Mouse (Mus musculus): ENCODE measurements around the gene Ntm. TPM values are rescaled to one million over a fixed set of nuclear protein-coding genes. Genes with fewer than 3 reads are reported as not detected.

The Ntm gene
- total and polyA plus RNA-seq, 3 experiments: not detected

DNA sequence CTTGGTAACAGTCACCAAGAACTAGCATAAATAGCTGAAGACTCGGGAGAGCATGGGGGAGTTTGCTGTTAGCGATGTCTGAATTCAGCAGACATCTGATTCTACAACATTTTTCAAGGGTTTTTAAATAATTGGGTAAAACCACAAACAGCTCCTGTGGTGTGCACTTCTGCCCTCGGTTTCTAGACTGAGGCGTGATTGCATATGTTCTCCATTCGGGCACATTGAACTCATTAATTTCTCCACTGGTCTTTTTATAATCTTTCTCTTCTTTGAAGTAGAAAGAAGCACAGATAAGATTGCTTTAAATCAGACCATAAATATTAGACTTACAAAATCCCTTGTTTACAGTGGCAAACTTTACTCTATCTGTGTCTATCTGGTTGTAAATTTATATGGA, 862.3 kb downstream of the Ntm start:
- Histone ChIP-seq H3K4me1 (ENCODE audit: control insufficient read depth in 1 of 2, insufficient read depth in 2 of 2, low read length in 2 of 2) (no peaks in the 10 kb centered on the region), H3K36me3 (ENCODE audit: control insufficient read depth in 1 of 2, insufficient read depth in 2 of 2, low read length in 2 of 2) (no peaks in the 10 kb centered on the region), H3K4me3 (ENCODE audit: control insufficient read depth in 1 of 2, insufficient read depth in 1 of 2, low read depth in 2 of 2, low read length in 2 of 2) (no peak overlapping the region), H3K27me3 (ENCODE audit: control insufficient read depth in 1 of 2, insufficient read depth in 2 of 2, low read length in 2 of 2) (no peaks in the 10 kb centered on the region), H3K79me2 (ENCODE audit: control insufficient read depth, insufficient read depth, low read length, poor library complexity) (no peaks in the 10 kb centered on the region), H3K27ac (ENCODE audit: control insufficient read depth, low read depth, low read length) (no peak overlapping the region), H3K9ac (ENCODE audit: control insufficient read depth, low read depth, low read length, poor library complexity, severe bottlenecking) (no peak overlapping the region), H3K9me3 (replicated peaks; ENCODE audit: insufficient read depth, low read length) (no peaks in the 10 kb centered on the region)
- TF ChIP-seq ELF1 (IDR thresholded peaks at IDR 0.05; ENCODE audit: low read depth, low read length): no peak
- TF ChIP-seq POLR2AphosphoS2 (IDR thresholded peaks at IDR 0.05; ENCODE audit: low read length): no peak
- no peak for TF ChIP-seq SIN3A (IDR thresholded peaks at IDR 0.05; ENCODE audit: low read length)
- no peak for TF ChIP-seq RCOR1 (IDR thresholded peaks at IDR 0.05; ENCODE audit: low read depth, low read length)
- no peak for TF ChIP-seq ZC3H11A (IDR thresholded peaks at IDR 0.05; ENCODE audit: low read depth, low read length)
- TF ChIP-seq E2F4 (IDR thresholded peaks at IDR 0.05; ENCODE audit: borderline replicate concordance, low read depth, low read length): no peak
- TF ChIP-seq TAL1 (IDR thresholded peaks at IDR 0.05; ENCODE audit: low read length): no peak
- no peak for TF ChIP-seq KAT2A (conservative IDR thresholded peaks at IDR 0.05; ENCODE audit: low read depth, low read length)
- no peak for TF ChIP-seq HCFC1 (IDR thresholded peaks at IDR 0.05; ENCODE audit: low read depth, low read length)
- TF ChIP-seq SMC3 (IDR thresholded peaks at IDR 0.05; ENCODE audit: low read depth, low read length): no peak
- TF ChIP-seq JUND (IDR thresholded peaks at IDR 0.05; ENCODE audit: low read depth, low read length): no peak
- TF ChIP-seq MXI1 (IDR thresholded peaks at IDR 0.05; ENCODE audit: low read depth, low read length): no peak
- no peak for TF ChIP-seq RAD21 (IDR thresholded peaks at IDR 0.05; ENCODE audit: low read depth, low read length)
- TF ChIP-seq CHD2 (IDR thresholded peaks at IDR 0.05; ENCODE audit: low read length): no peak
- TF ChIP-seq NRF1 (IDR thresholded peaks at IDR 0.05; ENCODE audit: insufficient read depth, low read depth, low read length, poor library complexity, severe bottlenecking): no peak
- no peak for TF ChIP-seq UBTF (IDR thresholded peaks at IDR 0.05; ENCODE audit: borderline replicate concordance, insufficient read depth, low read depth, low read length)
- DNase-seq (ENCODE audit: low read depth, low spot score): no peak

DNA sequence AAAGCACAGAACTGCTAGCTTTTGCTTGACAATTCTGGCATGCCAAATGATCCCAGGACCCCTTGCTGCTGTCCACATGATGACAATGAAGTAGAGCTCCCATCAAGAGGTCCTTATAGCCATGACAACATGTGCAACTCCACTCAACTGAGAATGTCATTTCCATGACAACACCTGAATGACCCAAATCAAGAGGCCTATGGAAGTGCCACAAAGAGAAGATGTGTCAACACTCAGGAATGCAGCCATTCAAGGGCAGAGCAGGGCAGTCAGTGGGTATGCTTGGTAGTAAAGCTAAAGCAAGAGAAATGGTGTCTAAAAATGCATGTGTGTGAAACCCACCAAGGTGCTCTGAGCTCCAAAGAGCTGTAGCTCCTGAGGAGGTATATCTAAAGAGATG, 870.5 kb downstream of the Ntm start:
- Histone ChIP-seq H3K4me1 (ENCODE audit: control insufficient read depth in 1 of 2, insufficient read depth in 2 of 2, low read length in 2 of 2) (no peaks in the 10 kb centered on the region), H3K27ac (ENCODE audit: control insufficient read depth, low read depth, low read length) (no peak overlapping the region), H3K9ac (ENCODE audit: control insufficient read depth, low read depth, low read length, poor library complexity, severe bottlenecking) (no peak overlapping the region), H3K27me3 (ENCODE audit: control insufficient read depth in 1 of 2, insufficient read depth in 2 of 2, low read length in 2 of 2) (no peaks in the 10 kb centered on the region), H3K4me3 (ENCODE audit: control insufficient read depth in 1 of 2, insufficient read depth in 1 of 2, low read depth in 2 of 2, low read length in 2 of 2) (no peak overlapping the region), H3K79me2 (ENCODE audit: control insufficient read depth, insufficient read depth, low read length, poor library complexity) (no peaks in the 10 kb centered on the region), H3K36me3 (ENCODE audit: control insufficient read depth in 1 of 2, insufficient read depth in 2 of 2, low read length in 2 of 2) (no peaks in the 10 kb centered on the region), H3K9me3 (replicated peaks; ENCODE audit: insufficient read depth, low read length) (no peaks in the 10 kb centered on the region)
- no peak for DNase-seq (ENCODE audit: low read depth, low spot score)
- TF ChIP-seq GABPA (IDR thresholded peaks at IDR 0.05; ENCODE audit: low read depth, low read length) (no peak), TAL1 (IDR thresholded peaks at IDR 0.05; ENCODE audit: low read length) (no peak), ELF1 (IDR thresholded peaks at IDR 0.05; ENCODE audit: low read depth, low read length) (no peak), USF1 (IDR thresholded peaks at IDR 0.05; ENCODE audit: low read depth, low read length) (no peak), MAZ (IDR thresholded peaks at IDR 0.05; ENCODE audit: low read depth, low read length) (no peak), CHD1 (IDR thresholded peaks at IDR 0.05; ENCODE audit: low read depth, low read length) (no peak), ETS1 (IDR thresholded peaks at IDR 0.05; ENCODE audit: low read depth, low read length) (no peak), TBP (IDR thresholded peaks at IDR 0.05; ENCODE audit: low read depth, low read length) (no peak), HCFC1 (IDR thresholded peaks at IDR 0.05; ENCODE audit: low read depth, low read length) (no peak), ZMIZ1 (IDR thresholded peaks at IDR 0.05; ENCODE audit: low read depth, low read length) (no peak), MAFK (IDR thresholded peaks at IDR 0.05; ENCODE audit: borderline replicate concordance, low read depth, low read length) (no peak), GATA1 (IDR thresholded peaks at IDR 0.05; ENCODE audit: low read depth, low read length) (no peak), NRF1 (IDR thresholded peaks at IDR 0.05; ENCODE audit: insufficient read depth, low read depth, low read length, poor library complexity, severe bottlenecking) (no peak), MEF2A (IDR thresholded peaks at IDR 0.05; ENCODE audit: extremely low read depth, insufficient replicate concordance, low read depth, low read length, poor library complexity, severe bottlenecking) (no peak), BHLHE40 (IDR thresholded peaks at IDR 0.05; ENCODE audit: borderline replicate concordance, low read depth, low read length) (no peak)

Data from MEL (cell line).